Mouse (Mus musculus): ENCODE data around the gene Map3k4. TPM values are rescaled to one million over a fixed set of nuclear protein-coding genes. Genes with fewer than 3 reads are reported as not detected.

Map3k4 gene
- polyA plus RNA-seq, 1 experiment from 2014 or later: 35.6 TPM

DNA sequence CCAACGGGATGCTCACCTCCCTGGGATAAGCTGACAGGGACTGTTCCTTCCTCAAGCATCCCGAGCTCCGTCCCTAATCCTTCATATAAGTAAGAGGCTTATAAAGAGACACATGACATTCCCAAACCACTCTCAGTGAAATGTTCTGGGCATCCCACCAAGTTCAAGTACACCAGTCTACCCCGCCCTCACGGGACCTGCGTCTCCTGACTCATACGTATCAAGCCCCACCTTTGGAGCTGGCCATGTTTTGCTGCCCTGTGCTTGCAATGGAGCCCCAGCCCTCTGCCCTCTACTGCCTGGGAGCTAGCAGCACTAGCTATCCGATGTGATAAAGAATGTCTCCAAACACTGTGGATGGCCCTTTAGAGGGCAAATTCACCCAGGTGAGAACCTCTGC, 58.6 kb downstream of the Map3k4 start:
- Histone ChIP-seq H3K27ac (ENCODE audit: low read length) (no peak overlapping the region), H3K4me3 (replicated peaks; ENCODE audit: low read length) (no peak overlapping the region), H3K36me3 (ENCODE audit: control insufficient read depth, insufficient read depth, low read length) (peaks cover 27% of the 10 kb centered on the region), H3K9me3 (replicated peaks; ENCODE audit: control insufficient read depth, low read length) (no peaks in the 10 kb centered on the region), H3K4me2 (ENCODE audit: low read depth, low read length) (no peak overlapping the region), H3K4me1 (ENCODE audit: control insufficient read depth, insufficient read depth, low read length) (no peaks in the 10 kb centered on the region), H3K9ac (ENCODE audit: low read length) (no peak overlapping the region), H3K27me3 (ENCODE audit: control insufficient read depth, insufficient read depth, low read length) (no peaks in the 10 kb centered on the region)
- ATAC-seq (ENCODE audit: insufficient read depth, low FRiP score): no peak
- WGBS: 82% methylated on average over 8 of the region's 8 CpGs

GRCm38 (mm10) chr17:12258517-12258916, 60.1 kb downstream of the Map3k4 start:
- H3K36me3 ChIP-seq (ENCODE audit: control insufficient read depth, insufficient read depth, low read length): peaks cover 40% of the 10 kb centered on the region

GRCm38 (mm10) chr17:12256142-12256541, 62.5 kb downstream of the Map3k4 start:
- no peaks in the 10 kb centered on the region for H3K9me3 ChIP-seq (replicated peaks; ENCODE audit: control insufficient read depth, low read length)
- H3K36me3 ChIP-seq (ENCODE audit: control insufficient read depth, insufficient read depth, low read length): peaks cover 58% of the 10 kb centered on the region
- no peak overlapping the region for H3K9ac ChIP-seq (ENCODE audit: low read length)
- no peaks in the 10 kb centered on the region for H3K4me1 ChIP-seq (ENCODE audit: control insufficient read depth, insufficient read depth, low read length)
- no peak overlapping the region for H3K4me3 ChIP-seq (replicated peaks; ENCODE audit: low read length)
- no peak overlapping the region for H3K27ac ChIP-seq (ENCODE audit: low read length)
- no peak for ATAC-seq (ENCODE audit: insufficient read depth, low FRiP score)
- no peaks in the 10 kb centered on the region for H3K27me3 ChIP-seq (ENCODE audit: control insufficient read depth, insufficient read depth, low read length)
- H3K4me2 ChIP-seq (ENCODE audit: low read depth, low read length): no peak overlapping the region
- WGBS: 97% methylated on average over 11 of the region's 11 CpGs

More at GRCm38 (mm10) chr17:12258517-12258916, 60.1 kb downstream of the Map3k4 start:
- Histone ChIP-seq H3K9ac (ENCODE audit: low read length) (no peak overlapping the region), H3K4me2 (ENCODE audit: low read depth, low read length) (no peak overlapping the region), H3K27me3 (ENCODE audit: control insufficient read depth, insufficient read depth, low read length) (no peaks in the 10 kb centered on the region), H3K9me3 (replicated peaks; ENCODE audit: control insufficient read depth, low read length) (no peaks in the 10 kb centered on the region), H3K4me1 (ENCODE audit: control insufficient read depth, insufficient read depth, low read length) (no peaks in the 10 kb centered on the region), H3K27ac (ENCODE audit: low read length) (no peak overlapping the region), H3K4me3 (replicated peaks; ENCODE audit: low read length) (no peak overlapping the region)
- WGBS: 66% methylated on average over 6 of the region's 6 CpGs
- no peak for ATAC-seq (ENCODE audit: insufficient read depth, low FRiP score)

- H3K27ac ChIP-seq (ENCODE audit: low read length): no peak overlapping the region
- no peaks in the 10 kb centered on the region for H3K9me3 ChIP-seq (replicated peaks; ENCODE audit: control insufficient read depth, low read length)
- peaks cover 45% of the 10 kb centered on the region for H3K36me3 ChIP-seq (ENCODE audit: control insufficient read depth, insufficient read depth, low read length)
- no peaks in the 10 kb centered on the region for H3K27me3 ChIP-seq (ENCODE audit: control insufficient read depth, insufficient read depth, low read length)
- ATAC-seq (ENCODE audit: insufficient read depth, low FRiP score): no peak
- no peak overlapping the region for H3K4me2 ChIP-seq (ENCODE audit: low read depth, low read length)
- H3K9ac ChIP-seq (ENCODE audit: low read length): no peak overlapping the region
- WGBS: 99% methylated on average over 9 of the region's 9 CpGs
- no peaks in the 10 kb centered on the region for H3K4me1 ChIP-seq (ENCODE audit: control insufficient read depth, insufficient read depth, low read length)
- no peak overlapping the region for H3K4me3 ChIP-seq (replicated peaks; ENCODE audit: low read length)
Measured at GRCm38 (mm10) chr17:12250581-12250980, 68.0 kb downstream of the Map3k4 start.

GRCm38 (mm10) chr17:12249783-12250504, 68.7 kb downstream of the Map3k4 start:
- no peak overlapping the region for H3K9ac ChIP-seq (ENCODE audit: low read length)
- H3K36me3 ChIP-seq (ENCODE audit: control insufficient read depth, insufficient read depth, low read length): peaks cover 44% of the 10 kb centered on the region
- no peak overlapping the region for H3K27ac ChIP-seq (ENCODE audit: low read length)
- H3K4me3 ChIP-seq (replicated peaks; ENCODE audit: low read length): no peak overlapping the region
- 94% methylated on average over 19 of the region's 19 CpGs for WGBS
- no peak overlapping the region for H3K4me2 ChIP-seq (ENCODE audit: low read depth, low read length)
- no peak for ATAC-seq (ENCODE audit: insufficient read depth, low FRiP score)
- H3K27me3 ChIP-seq (ENCODE audit: control insufficient read depth, insufficient read depth, low read length): no peaks in the 10 kb centered on the region
- H3K4me1 ChIP-seq (ENCODE audit: control insufficient read depth, insufficient read depth, low read length): no peaks in the 10 kb centered on the region
- H3K9me3 ChIP-seq (replicated peaks; ENCODE audit: control insufficient read depth, low read length): no peaks in the 10 kb centered on the region

DNA sequence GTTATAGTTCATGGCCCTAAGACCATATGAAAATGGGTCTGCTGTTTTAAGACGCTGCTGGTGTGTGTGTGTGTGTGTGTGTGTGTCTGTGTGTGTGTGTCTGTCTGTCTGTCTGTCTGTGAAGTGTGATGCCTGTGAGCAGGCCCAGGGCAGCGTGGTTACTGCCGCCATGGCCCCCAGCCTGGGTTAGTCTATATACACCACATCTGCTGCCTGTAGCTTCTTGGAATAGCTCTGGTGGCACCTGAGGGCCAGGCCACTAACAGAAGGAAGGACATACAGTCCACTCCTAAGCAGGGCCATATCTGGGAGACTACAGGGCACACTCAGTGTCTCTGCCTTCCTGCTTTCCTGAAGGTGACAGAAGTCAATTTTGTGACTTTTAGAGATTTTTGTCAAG, 77.9 kb downstream of the Map3k4 start:
- Histone ChIP-seq H3K4me1 (ENCODE audit: control insufficient read depth, insufficient read depth, low read length) (no peaks in the 10 kb centered on the region), H3K27ac (ENCODE audit: low read length) (no peak overlapping the region), H3K27me3 (ENCODE audit: control insufficient read depth, insufficient read depth, low read length) (no peaks in the 10 kb centered on the region), H3K36me3 (ENCODE audit: control insufficient read depth, insufficient read depth, low read length) (peaks cover 9% of the 10 kb centered on the region; the same call in 1 of the 2 replicates), H3K9ac (ENCODE audit: low read length) (no peak overlapping the region), H3K4me3 (replicated peaks; ENCODE audit: low read length) (no peak overlapping the region), H3K9me3 (replicated peaks; ENCODE audit: control insufficient read depth, low read length) (no peaks in the 10 kb centered on the region), H3K4me2 (ENCODE audit: low read depth, low read length) (no peak overlapping the region)
- ATAC-seq (ENCODE audit: insufficient read depth, low FRiP score): no peak
- 84% methylated on average over 3 of the region's 3 CpGs for WGBS

GRCm38 (mm10) chr17:12232724-12233123, 85.9 kb downstream of the Map3k4 start:
- no peaks in the 10 kb centered on the region for H3K27me3 ChIP-seq (ENCODE audit: control insufficient read depth, insufficient read depth, low read length)
- H3K4me1 ChIP-seq (ENCODE audit: control insufficient read depth, insufficient read depth, low read length): no peaks in the 10 kb centered on the region
- H3K36me3 ChIP-seq (ENCODE audit: control insufficient read depth, insufficient read depth, low read length): 0 out of 2 replicates have a peak, but pooled peaks cover 4% of the 10 kb centered on the region
- no peak overlapping the region for H3K4me3 ChIP-seq (replicated peaks; ENCODE audit: low read length)
- H3K27ac ChIP-seq (ENCODE audit: low read length): no peak overlapping the region
- no peaks in the 10 kb centered on the region for H3K9me3 ChIP-seq (replicated peaks; ENCODE audit: control insufficient read depth, low read length)
- H3K9ac ChIP-seq (ENCODE audit: low read length): no peak overlapping the region
- no peak for ATAC-seq (ENCODE audit: insufficient read depth, low FRiP score)
- WGBS: 94% methylated on average over 6 of the region's 6 CpGs
- H3K4me2 ChIP-seq (ENCODE audit: low read depth, low read length): no peak overlapping the region

- Histone ChIP-seq H3K36me3 (ENCODE audit: control insufficient read depth, insufficient read depth, low read length) (peaks cover 4% of the 10 kb centered on the region; the same call in 1 of the 2 replicates), H3K4me1 (ENCODE audit: control insufficient read depth, insufficient read depth, low read length) (no peaks in the 10 kb centered on the region), H3K4me2 (ENCODE audit: low read depth, low read length) (no peak overlapping the region), H3K9ac (ENCODE audit: low read length) (no peak overlapping the region), H3K4me3 (replicated peaks; ENCODE audit: low read length) (no peak overlapping the region), H3K27me3 (ENCODE audit: control insufficient read depth, insufficient read depth, low read length) (no peaks in the 10 kb centered on the region), H3K9me3 (replicated peaks; ENCODE audit: control insufficient read depth, low read length) (no peaks in the 10 kb centered on the region), H3K27ac (ENCODE audit: low read length) (no peak overlapping the region)
- WGBS: 68% methylated on average over 7 of the region's 7 CpGs
- ATAC-seq (ENCODE audit: insufficient read depth, low FRiP score): no peak
Measured at GRCm38 (mm10) chr17:12231087-12231486, 87.5 kb downstream of the Map3k4 start.

- Histone ChIP-seq H3K27ac (ENCODE audit: low read length) (no peak overlapping the region), H3K4me3 (replicated peaks; ENCODE audit: low read length) (no peak overlapping the region), H3K9me3 (replicated peaks; ENCODE audit: control insufficient read depth, low read length) (no peaks in the 10 kb centered on the region), H3K9ac (ENCODE audit: low read length) (no peak overlapping the region), H3K27me3 (ENCODE audit: control insufficient read depth, insufficient read depth, low read length) (no peaks in the 10 kb centered on the region), H3K36me3 (ENCODE audit: control insufficient read depth, insufficient read depth, low read length) (peaks cover 4% of the 10 kb centered on the region; the same call in 1 of the 2 replicates), H3K4me2 (ENCODE audit: low read depth, low read length) (no peak overlapping the region), H3K4me1 (ENCODE audit: control insufficient read depth, insufficient read depth, low read length) (no peaks in the 10 kb centered on the region)
- WGBS: 81% methylated on average over 6 of the region's 6 CpGs
- no peak for ATAC-seq (ENCODE audit: insufficient read depth, low FRiP score)
Measured at GRCm38 (mm10) chr17:12230167-12230566, 88.4 kb downstream of the Map3k4 start.
